Mouse (Mus musculus) cerebellum, postnatal 4 days (tissue): ENCODE measurements around the gene Padi1.

ENCODE experiments used
- DNase-seq, 2 experiments: peaks; one replicate each; pipeline ENCODE4 v3.0.0; 2022; ENCODE audit warnings: low spot score in 2 of 2, mixed read lengths in 1 of 2

The Padi1 gene

DNA sequence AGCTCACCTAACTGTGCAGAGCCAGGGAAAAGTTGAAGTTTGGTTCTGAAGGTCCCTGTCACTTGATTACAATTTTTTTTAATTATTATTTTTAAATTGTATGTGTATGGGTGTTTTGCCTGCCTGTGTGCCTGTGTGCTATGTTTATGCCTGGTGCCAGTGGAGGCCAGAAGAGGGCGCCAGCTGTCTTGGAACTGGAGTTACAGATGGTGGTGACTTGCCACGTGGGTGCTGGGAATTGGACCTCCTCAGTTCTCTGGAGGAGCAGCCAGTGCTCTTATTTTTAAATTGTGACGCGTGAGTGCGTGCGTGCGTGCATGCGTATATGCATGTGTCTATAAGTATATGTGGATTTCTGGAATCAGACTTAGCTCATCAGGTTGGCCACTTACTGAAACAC lies 28.2 kb downstream of the Padi1 start:
- no peak for DNase-seq

DNA sequence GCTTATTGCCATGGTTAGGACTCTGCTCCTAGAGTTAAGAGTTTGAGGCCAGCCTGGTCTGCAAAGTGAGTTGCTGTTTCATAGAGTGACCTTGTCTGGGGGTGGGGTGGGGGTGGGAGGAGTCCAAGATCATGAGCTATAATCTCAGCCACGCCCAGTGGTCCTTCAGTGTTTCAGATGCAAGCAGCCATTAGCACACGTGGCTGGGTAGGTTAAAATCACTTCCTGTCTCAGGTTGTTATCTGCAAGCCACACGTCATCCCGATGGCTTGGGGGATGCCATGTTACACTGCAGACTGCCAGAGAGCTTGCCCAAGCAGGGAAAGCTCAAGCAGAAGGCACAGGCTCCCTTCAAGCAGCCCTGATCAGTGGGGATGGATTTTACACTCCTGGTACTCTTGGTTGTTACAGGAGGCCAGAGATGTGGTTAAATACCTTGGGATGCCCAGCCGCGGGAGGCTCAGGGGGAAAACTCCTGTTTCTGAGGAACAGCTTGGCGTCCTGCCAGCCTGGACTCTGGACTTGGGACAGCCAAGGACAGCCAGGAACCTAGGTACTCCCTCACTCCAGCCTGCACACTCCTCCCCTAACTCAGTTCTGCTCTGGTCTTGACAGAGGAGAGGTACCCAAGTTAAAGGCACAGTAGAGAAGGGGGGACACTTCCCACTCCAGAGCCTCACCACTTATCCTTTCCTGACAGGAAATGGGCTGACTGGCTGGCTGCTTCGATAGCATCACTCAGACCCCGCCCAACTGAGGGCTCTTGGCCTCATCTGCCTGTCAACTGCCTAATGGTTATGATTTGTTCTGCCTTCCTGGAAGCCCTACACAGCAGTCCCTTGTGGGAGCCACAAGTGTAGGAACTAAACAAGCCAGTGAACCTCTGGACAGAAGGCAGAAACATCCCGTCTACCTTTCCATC lies 29.3 kb downstream of the Padi1 start:
- DNase-seq, result no peak

DNA sequence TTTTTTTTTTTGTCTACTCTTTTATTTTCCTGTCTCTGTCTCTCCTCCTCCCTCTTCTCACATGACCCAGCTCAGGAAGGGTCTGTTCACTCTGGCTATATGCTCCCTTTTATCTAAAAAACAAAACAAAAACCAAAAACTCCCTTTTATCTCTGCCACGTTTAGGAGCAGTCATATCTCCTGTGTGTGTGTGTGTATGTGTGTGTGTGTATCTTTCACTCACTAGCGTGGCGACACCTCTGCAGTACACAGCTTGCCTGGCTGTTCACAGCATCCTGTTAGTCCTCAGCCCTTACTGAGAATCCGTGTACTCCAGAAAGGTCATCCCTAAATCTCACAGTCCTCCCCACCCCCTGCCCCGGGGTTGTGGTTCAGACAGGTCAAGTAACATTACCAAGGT lies 30.1 kb downstream of the Padi1 start:
- no peak for DNase-seq

DNA sequence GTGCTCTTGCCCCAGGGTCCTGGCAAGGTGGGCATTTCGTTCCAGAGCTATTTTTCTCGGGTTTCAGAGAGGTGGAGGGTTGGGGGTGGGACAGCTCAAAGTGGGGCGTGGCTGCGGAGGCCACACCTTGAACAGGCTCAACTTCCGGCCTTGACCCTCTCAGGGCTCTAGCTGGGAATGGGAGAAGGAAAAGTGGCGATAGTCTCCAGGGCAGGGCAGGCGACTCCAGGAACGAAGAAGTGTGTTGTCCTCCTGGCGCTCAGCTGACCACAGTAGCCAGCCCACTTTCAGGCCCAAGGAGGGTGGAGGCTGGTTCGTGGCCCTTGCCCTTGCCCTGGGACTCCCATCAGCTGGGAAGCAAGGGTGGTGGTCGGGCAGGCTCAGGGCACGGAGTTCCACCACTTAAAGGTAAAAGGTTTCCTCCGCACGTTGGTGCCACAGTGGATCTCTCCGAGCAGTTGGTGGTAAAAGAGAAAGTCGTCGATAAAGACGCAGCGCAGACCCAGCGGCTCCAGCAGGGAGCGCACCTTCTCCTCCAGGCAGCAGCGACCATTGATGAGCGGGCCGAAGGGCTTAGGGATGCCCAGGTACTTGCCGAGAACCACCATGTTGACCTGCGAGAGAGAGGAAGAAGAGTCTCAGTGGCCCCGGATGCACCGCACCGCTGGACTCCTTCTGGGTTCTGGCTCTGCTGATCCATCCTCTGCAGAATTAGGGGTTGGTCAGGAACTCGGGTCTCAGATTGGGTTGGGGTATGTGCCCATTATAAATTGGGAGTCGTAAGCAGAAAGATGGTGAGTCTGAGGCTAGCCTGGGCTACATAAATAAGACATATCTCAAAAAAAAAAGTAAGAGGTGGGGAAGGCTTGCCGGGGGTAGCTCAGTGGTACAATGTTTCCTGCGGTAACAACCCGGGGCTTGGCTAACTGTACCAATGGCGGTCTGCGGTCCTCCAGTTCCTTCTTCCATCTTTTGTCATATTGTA lies 31.0 kb downstream of the Padi1 start:
- DNase-seq, result no peak

DNA sequence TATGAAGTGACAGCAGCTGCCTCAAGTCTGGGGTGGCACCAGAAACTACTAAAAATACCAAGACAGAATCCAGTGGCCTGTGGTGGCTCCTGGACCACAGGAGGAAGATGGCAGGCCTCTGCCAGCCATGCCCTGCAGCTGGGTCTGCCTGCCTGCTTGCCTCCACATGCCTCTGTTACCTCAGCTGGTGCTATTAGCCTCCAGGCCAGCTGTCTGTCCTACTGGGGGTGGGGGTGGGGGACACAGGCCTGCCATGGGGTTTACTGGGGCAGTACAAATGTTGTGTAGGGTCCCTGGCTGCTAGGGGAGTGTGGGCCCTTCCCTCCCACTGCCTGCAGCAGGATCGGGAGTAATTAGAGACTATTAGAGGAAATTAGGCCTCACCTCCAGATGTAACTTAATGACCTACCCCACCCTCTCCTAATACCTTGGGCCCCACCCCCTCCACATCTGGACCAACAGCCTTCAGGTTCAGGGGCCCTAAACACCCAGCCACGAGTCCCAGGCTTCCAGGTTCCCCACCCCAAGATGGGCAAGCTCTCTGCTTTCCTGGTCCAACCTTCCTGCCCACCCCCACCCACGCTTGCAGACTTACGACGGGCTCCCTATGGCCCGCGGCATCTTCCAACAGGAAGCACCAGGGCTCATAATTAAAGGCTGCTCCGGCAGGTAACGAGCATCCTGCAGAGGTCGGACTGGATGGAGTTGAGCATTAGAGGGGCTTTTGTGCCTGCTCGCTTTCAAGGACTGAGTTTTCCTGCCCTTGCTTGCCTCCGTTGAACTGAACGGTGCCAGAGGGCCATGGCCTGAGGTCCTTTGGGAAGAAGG lies 32.0 kb downstream of the Padi1 start:
- DNase-seq, result no peak

DNA sequence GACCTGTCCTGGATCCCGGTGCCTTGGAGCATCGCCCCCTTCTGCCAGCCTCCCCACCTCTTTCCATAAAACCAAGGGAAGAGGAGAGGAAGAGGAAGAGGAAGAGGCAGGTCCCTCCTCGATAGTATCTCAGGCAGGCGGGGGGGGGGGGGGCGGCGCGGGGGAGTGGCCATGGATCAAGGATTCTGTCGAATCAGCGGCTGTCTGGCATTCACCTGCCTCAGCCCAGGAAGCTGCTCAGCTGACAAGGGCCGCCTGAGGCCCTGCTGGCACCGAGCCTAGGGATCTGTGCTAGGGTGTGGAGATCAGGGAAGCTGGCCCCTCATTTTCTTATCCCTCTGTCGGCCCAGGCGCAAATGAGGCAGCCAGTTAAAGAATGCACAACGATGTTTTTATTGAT lies 33.0 kb downstream of the Padi1 start:
- peak in 1 of 2 experiments; percentile 39 for DNase-seq

DNA sequence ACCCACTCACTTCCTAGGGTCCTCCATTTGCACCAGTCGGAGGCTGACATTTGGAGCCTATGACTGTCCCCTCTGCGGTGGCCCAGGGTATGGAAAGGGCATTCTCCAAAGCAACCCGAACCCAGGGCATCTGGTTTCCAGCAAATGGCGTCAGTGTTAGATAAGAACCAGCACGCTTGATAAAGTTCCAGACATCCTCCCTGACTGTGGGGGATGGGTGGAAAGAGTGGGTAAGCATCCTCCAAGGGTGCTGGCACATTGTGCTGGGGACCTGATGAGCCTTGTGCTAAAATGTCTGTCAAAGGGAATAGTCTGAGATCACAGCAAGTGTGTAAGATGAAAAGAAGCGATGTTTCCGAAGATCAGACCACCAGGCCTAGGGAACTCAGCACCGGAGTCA lies 33.4 kb downstream of the Padi1 start:
- no peak for DNase-seq

DNA sequence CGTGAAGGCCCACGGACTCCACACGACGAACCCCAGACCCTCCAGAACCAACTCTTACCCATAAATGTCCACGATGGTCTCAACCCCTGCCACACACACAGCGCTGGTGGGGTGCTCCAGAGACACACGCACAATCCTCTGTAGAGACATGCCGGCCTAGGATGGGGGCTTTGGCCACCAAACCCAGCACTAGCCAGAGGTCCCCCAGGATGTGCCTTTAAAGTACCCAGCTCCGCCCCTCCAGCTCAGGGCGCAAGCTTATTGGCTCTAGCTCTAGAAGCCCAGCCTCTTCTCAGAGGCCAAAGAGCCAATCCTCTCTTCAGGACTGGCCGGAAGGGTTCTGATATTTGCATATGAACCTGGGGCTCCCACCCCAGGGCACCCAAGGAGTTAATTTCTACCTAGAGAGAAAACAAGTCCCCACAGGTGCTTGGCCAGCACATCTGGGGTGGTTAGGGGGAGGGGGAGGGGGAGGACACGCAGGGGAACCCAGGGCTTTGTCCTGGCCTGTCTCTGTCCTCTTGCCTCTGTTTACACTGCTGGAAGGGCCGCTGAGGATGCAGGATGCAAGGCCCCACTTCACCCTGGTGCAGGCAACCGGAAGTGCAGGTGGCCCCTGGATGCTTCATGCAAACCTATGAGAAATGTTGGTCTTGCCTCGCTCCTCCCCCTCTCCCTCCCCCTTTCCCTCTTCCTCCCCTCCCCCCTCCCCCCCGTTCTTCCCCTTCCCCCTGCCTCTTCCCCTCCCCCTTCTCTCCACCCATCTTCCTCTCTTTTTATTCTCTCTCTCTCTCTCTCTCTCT lies 34.9 kb downstream of the Padi1 start, which contains the start of gene Padi3:
Gene Padi3, minus strand, starts transcription at position 191 of the 803 bp plus-strand sequence.
- DNase-seq, result no peak

DNA sequence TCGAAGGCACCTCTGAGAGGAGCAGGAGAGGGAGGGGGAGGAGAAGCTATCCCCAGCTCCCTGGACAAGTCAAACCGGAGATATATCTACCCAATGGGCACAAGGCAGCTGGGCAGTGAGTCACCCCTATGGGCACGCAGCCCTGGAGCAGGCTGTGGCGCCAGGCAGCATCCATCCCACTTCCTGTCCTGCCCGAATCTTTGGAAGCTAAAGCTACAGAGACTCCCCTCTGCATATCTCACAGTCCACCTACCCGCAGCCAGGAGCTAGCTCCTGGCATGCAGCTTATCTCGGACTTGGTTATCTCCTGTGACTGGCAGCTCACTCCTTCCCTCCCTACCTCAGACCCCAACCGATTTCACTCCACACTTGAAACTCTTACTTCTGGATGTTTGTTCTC lies 36.5 kb downstream of the Padi1 start:
- no peak for DNase-seq

DNA sequence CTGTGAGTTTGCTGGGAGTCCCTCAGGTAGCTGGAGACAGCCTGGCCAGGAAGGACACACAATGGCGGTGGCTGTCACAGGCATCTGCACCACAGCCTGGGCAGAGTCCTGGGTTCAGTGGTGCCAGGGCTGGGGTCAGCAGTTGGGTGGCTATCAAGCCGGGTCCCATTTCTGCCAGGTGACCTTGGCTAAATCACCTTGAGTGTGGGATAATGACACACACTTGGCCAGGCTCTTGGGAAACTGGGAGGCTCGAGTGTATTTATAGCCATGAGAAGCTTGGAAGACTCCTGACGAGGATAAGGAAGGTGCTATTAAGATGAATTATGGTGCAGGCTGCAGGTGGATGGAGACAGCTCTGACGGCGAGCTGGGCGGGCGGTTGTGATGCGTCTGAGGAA lies 41.0 kb downstream of the Padi1 start:
- no peak for DNase-seq

DNA sequence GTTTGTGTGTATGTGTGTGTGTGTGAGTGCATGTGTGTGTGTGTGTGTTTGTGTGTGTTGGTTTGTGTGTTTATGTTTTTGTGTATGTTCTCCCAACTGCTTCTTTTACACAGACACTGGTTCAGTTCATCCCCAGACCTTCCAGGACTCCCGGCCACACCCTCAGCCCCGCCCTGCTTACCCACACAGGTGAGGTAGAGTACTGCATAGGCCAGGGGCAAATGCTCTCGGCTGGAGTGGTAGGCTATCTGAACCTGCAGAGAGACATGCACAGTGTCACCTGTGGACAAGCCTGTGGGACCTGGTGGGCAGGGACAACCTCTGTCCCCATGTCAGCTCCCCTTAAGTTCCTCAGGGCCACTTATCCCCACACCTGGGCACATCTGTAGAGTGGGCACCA lies 44.2 kb downstream of the Padi1 start:
- DNase-seq, result no peak

DNA sequence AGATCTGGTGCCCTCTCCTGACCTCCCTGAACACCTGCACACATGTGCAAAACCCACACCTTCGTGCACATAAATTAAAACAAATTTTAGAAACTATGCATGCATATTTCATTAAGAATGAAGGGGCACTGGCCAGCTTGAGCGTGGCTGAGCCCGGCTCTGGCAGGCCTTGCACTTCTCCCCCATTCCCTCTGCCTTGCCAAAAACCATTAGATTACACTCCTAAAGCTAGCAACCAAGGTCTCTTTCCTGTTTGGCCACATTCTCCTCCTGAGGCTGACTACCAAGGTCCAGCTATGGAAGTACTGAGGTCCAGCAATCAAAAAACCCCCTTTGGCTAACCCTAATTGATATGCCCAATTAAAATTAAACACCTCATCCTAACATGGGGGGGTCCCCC lies 48.8 kb downstream of the Padi1 start:
- DNase-seq, result no peak

DNA sequence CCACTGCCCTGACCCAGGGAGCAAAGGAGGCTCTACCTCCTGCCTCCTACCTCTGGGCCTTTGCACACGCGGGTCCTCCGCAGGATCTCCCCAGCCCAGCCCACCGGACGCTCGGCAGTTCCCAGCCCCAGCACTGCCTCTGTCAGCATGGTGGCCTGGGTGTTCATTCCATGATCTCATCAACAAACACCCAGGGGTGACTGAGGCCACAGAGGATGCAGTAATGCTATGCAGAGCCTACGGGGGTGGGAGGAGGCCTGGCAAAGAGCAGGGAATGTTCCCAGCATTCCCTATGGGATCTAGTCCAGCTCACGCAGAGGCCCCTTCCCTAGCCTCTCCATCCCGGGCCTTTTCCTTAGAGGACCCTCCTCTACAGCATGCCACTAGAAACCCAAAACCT lies 50.9 kb downstream of the Padi1 start:
- DNase-seq, result no peak

DNA sequence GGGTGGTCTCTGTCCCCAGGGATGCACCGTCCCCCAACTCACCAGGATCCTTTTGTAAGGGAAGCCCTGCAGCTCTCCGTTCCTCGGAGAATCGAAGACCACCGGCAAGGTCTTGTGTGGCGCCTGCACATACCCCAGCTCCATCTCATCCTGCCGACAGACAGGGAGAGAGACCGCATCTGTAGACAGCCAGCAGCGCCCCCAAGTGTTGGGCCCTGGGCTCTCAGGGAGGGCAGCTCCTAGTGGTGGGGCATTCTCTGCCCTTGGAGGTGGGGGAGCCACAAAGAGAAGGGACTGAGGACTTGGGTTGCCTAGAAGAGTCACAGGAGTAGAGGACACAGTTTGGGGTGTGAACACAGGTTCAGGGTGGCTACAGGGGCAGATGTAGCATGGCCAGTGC lies 51.8 kb downstream of the Padi1 start:
- DNase-seq, result no peak

DNA sequence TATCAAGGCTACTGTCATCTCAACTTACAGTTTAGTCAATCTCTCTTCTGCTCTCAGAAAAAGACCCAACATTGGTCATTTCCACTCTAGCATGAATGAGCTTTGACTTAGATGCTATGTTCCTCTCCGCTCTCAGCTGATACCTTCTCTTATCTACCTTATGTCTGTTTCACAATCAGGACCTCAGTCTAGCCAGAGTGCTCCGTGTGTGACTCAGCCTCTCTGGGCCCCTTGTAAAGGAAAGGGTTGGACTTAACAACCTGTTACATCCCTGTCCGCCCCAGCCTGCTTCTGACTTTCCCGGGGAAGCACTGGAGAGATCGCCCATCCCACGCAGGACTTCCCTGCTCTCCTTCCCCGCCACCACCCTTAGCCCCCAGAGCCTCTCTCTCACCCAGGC lies 53.0 kb downstream of the Padi1 start:
- DNase-seq, result no peak

DNA sequence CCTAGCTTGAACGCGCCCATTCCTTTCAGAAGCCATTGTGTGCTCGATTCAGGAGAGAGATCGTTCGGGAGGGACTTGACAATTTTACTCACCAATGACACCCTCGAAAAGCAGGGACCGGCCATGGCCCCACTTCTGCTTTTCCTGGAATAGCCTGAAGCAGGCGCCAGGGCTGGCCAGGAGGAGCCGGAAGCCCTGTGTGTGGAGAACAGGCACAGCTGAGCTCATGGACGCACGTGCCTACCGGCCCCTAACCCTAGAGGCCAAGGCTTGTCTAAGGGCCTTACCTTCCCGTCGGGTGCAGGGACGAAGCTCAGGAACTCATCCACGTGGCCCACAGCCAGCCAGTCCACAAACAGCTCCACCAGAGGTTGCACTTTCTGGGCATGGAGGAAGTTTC lies 54.5 kb downstream of the Padi1 start:
- no peak for DNase-seq

DNA sequence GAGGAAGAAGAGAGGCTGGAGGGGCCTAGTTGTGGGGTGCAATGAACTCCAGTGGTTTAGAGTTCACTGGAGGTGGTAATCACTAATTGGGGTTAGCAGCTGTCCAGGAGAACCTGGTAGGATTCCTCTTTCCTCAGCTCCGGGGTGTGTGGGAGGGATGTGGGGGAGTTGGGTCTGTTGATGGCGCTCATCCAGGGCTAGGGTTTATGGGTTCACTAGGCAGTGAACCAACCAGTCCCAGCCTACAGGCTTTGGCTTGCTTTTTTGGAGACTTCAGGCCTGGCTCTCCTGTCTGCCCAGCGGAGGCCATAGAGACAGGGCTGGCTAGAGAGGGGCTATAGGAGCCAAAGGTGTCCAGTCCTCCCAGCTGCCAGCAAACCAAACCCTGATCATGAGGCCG lies 55.6 kb downstream of the Padi1 start:
- DNase-seq, result no peak

DNA sequence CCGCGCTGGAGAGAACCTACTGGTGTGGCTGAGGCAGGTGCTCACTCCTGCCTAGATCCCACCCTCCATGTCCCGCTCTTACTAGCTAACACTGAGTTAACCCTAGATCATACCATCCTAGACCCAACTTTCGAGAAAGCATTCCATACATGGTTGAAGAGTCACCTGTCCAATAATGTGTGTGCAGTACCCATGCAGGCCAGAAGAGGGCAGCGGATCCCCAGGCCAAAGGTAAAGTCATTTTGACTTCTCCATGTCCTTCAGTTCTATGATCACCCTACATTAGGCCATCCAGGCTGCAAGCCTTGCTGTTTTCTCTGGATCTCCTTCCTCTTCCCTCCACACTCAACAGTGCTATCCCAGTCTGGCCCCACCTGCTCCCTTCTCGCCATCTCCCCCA lies 56.6 kb downstream of the Padi1 start:
- DNase-seq, result peak; percentile 63 to 83

DNA sequence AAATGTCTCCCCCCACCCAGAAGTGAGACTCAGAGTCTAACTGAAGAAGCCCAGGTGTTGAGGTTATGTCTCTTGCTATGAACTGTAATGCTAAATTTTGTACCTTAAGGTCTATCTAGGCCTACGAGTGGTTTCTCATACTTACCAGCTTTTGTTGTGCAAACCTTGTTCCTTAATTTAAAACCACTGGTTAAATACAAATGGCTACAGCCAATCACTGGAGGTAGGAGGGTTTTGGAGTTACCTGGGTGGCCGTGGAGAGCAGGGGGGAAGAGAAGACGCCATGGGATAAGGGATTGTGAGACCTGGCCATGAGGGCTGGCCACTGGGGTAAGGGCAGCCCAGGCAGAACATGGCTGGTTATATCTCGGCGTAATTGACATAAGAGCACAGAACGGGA lies 57.3 kb downstream of the Padi1 start:
- DNase-seq, result no peak

DNA sequence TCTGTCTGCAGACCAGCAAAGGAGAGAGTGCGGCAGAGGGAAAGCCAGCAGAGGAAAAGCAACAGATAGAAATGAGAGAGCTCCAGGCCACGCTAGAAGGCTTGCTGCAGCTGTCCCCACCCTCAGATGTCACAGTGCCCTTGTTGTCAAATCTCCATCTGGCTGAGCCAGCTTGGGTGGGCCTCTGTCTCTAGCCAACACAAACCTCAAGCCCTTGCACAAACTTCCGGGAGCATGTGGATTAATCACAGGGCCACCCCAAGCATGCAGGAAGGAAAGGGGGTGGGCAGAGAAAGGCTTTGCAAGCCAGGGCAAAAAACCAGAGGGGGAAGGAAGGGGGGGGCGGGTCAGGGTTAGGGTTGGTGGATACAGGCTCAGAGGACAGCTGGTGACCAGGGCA lies 58.2 kb downstream of the Padi1 start:
- DNase-seq, result no peak

DNA sequence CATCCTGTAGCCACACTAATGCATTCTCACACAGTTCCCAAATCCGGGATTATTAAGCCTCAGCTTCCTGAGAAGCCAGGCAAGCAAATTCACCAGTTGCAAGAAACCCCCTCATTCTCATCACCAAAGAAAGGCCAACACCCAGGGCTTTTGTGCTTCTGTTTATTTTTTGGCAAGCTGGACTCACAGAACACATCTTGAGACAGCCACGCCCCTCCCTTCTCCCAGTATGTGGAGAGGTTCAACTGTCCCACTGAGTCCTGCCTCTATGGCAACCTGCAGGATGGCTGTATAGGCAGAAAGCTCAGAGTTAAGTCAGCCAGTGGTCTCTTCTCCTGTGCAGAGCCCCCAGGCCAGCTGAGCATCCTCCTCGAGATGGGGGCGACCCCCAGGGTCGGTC lies 60.4 kb downstream of the Padi1 start:
- no peak for DNase-seq
